Comparison of ENCODE assay signal across 24 mouse cellular contexts in genomic region chr15:80822276-80822675, GRCm38 (mm10).
DNase-seq lines count a peak whose midpoint lies in the region; TF ChIP-seq lines count a peak whose summit lies in the region.
"Had no signal": no experiment of that assay in that cellular context is flagged by ENCODE, and none has a peak within 500 bp of the region (broad histone marks: within the 10 kb centered on the region; RNA-seq: fewer than 3 reads in every experiment).

No protein-coding gene starts in this region.

- no peak for DNase-seq in layer of hippocampus, adult 2 months (ENCODE audit: low spot score in 2 of 2)
- no peak for DNase-seq in layer of hippocampus, postnatal 25 days (ENCODE audit: extremely low spot score in 1 of 2, low spot score in 1 of 2)
- DNase-seq in thymus, postnatal 0 days (ENCODE audit: low spot score): peak; percentile 60
- DNase-seq in thymus, adult 18-20 months: no peak
- peak; percentile 61 for DNase-seq in brain, adult 2 months (ENCODE audit: low read depth, low spot score)
- peak; percentile 32 for DNase-seq in thymus, postnatal 25 days
- no peak for DNase-seq in urinary bladder, postnatal 10 days (ENCODE audit: low spot score)
- no peak for DNase-seq in kidney, postnatal 10 days
- DNase-seq: adrenal gland, postnatal 36 days; cerebellum, adult 18-20 months; cerebellum, postnatal 14 days; heart, postnatal 4 days; kidney, adult 8-10 months; kidney, postnatal 14 days; layer of hippocampus, postnatal 36 days; lung, adult 18-20 months; lung, postnatal 14 days had no signal

- TF ChIP-seq CTCF in layer of hippocampus, adult 2 months (conservative IDR thresholded peaks at IDR 0.05): no peak

- no peak overlapping the region for H3K4me3 ChIP-seq in layer of hippocampus, adult 2 months
- H3K4me3 ChIP-seq: embryonic facial prominence, embryonic 13.5 days; heart, embryonic 10.5 days; intestine, embryonic 15.5 days; limb, embryonic 13.5 days; liver, embryonic 12.5 days; midbrain, embryonic 12.5 days; neural tube, embryonic 15.5 days had no signal

- peak overlapping the region; percentile 25; the same call in 1 of the 2 replicates for H3K27ac ChIP-seq in layer of hippocampus, adult 2 months
- H3K27ac ChIP-seq: embryonic facial prominence, embryonic 13.5 days; heart, embryonic 10.5 days; intestine, embryonic 15.5 days; limb, embryonic 13.5 days; liver, embryonic 12.5 days; midbrain, embryonic 12.5 days; neural tube, embryonic 15.5 days had no signal

Comparison
In these comparisons a context has a peak if more than half of its experiments do, and no peak if none do; other contexts are left out.
1. DNase-seq: peak in thymus, postnatal 0 days (single experiment), brain, adult 2 months (single experiment) and thymus, postnatal 25 days (single experiment); none in layer of hippocampus, adult 2 months (0 of 2), layer of hippocampus, postnatal 25 days (0 of 2), thymus, adult 18-20 months (0 of 2), urinary bladder, postnatal 10 days (single experiment) and kidney, postnatal 10 days (single experiment).